Mouse (Mus musculus) common myeloid progenitor, adult 5-6 weeks (primary cell): ENCODE data around the gene Wdr48. TPM values are rescaled to one million over a fixed set of nuclear protein-coding genes. Genes with fewer than 3 reads are reported as not detected.

Experiments
- ATAC-seq: replicated peaks from 2 replicates; pipeline ENCODE4 v1.8.0; 2016; ENCODE audit warnings: low read depth, mild to moderate bottlenecking, moderate TSS enrichment, inconsistent platforms; ENCODE audit not compliant: poor library complexity, severe bottlenecking
- total RNA-seq: library from RNA; stranded (forward); fragments of 200-1000, 187-1606 nt; gene quantifications from 2 replicates; pipeline ENCODE4 v1.2.3, GENCODE M21; 2017

Wdr48 gene
- total RNA-seq, 1 experiment from 2014 or later, result 44.2 TPM

DNA sequence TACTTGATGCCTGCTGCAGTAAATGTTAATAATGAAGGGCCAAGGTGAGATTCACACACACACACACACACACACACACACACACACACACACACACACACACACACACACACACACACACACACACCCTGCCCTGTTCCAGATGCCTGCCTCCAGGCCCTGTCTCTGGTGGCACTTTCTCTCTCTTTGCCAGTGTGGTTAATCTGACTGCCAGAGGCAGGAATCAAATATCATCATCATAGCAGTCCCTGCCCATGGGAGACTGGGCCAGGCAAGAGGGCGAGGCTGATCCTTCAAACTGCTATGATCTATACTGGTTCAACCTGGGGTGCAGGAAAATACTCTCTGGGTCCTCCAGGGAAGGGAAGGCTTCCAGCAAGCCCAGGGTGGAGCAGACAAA lies 25.2 kb downstream of the Wdr48 start:
- no peak for ATAC-seq

DNA sequence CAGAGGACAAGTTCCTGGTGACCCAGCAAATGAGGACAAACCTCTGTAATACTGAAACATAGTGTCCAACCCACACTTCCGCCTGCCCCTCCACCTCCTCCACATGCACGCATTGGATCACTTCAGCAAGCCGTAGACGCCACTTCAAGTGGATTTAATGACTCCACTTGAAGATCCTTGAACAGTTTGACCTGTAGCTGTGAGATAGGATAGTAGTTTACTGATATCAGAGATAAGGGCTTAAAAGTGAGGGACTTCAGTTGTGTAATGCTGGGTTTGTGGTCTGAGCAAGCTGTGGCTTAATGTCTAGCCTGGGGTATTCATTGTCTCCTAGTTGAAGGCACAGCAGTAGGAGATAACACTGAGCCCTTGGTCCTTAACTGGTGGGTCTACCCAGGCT lies 28.8 kb downstream of the Wdr48 start:
- no peak for ATAC-seq

DNA sequence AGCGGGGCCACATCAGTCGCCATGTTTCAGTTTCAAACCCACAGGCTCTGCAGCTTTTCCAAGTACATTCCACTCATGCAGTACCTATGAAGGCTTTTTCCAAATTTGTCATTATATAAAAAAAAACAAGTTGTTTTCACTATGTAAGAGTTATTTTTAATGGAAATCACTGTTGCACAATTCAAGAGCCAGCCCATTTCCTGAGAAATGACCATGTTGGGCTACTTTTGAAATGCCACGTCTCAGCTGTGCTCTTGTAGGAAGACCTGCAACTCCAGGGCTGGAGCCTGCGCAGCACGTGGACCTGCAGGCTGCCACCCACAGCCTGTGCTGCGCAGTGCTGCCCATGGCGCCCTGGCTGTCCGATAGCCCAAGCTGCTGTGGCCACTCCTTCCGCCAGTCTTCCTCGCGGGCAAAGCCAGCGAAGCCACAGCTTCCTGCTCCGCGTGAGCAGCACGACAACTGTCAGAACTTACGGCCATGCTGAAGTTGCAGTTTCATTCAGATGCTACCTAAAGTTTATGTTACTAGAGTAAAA lies 30.5 kb downstream of the Wdr48 start:
- ATAC-seq, result peak; percentile 87

DNA sequence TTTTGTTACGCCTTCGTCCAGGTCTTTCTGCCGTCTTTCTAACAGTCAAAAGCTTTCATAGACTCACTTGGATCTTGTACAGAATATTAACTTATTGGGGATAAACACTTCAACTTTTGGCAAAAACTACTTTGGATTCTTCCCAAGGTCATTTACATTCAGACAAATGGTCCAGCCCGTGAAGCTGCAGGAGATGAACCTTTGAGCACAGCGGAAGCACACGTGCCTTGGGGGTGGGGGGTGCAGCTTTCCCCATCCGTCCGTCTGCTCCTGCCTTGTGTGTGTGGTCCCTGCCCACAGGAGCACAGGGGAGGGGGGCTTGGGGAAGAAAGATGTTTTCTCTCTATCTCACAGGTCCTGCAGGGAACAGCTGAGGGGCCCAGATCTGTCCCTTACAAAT lies 31.1 kb downstream of the Wdr48 start:
- no peak for ATAC-seq

DNA sequence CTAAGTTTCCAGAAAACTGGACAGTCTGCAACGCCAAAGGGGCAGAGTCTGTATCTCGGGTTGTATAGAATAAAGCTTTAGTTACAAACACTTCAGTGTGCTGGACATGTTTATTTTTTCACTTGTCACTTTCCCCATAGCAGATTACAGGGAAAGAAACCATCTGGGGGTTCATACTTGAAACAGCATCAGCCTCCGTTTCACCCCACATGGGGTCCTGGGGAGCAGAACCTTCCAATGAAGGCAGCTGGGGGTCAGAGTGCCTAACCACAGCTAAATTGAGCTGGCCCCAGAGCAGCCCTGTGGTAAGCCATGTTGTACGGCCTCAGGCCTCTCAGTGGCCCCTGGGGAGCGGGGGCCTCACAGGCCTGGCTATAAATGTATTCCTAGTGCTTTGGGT lies 31.8 kb downstream of the Wdr48 start:
- no peak for ATAC-seq

DNA sequence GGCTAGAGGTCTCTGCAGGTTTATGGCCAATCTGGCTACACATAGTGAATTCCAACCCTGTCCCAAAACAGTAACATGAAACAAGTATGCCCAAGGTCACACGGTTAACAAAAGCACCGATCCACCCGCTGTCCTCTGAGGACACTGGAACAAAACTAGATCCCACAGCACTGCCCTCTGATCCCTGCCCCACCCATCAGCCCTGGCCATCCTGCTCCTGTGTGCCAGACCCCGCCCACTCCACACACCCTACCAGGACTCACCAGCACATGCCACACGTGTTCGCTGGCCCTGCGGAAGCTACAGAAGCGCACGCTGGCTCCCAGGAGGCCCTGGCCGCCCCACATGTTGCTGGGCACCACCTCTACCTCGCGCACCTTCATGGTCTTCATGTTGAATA lies 37.7 kb downstream of the Wdr48 start:
- no peak for ATAC-seq

DNA sequence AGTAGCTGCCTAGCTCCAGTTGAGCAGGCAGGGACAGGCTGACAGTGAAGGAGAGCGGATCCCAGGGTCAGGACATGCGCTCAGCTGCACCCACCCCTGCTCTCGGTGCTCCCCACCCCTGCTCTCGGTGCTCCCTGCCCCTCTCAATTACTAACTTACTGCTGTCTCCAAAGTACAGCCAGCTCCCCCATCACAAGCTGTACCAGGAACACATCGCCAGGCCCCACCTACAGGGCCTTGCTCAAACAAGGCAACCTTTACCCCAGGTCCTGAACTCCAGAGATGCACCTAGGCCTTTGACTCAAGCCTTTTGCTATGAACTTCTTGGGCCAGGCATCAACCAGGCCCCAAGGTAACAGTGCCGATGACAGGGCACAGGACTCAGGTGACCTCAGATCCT lies 39.0 kb downstream of the Wdr48 start:
- no peak for ATAC-seq

DNA sequence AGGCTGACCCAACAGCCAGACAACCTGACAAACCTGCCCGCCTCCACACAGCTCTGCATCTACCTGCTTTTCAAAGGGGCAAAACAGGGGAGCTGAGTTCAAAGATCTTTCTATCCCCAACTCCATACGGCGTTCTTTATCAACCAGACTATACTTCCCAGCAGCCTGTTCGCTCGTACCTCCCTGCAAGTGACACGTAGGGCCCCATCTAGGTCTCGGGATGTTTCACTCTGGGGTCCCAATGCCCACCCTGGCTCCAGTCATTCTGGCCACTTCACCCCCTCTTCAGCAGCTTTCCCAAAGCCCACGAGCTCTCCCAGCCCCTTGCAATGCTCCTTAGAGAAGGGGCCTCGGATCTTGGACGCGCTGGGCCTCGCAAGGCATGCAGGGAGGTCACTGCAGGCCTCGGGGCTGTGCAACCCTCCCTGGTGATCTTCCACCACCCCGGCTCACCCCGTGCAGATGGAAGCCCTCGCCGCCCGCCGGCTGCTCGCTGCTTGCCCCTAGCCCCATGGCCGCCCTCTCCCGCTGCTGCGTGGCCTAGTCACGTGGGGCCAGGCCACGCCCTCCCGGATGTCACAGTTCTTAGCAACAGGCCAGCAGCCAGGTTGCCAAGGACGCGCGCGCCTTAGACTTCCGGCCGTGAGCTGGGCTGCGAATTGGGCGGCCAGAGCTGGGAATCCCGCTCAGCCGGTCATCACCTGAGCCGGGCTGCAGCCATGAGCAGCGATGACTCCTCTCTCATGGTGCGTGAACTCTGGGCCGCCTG lies 42.5 kb downstream of the Wdr48 start, which contains the start of the genes Gorasp1 and Ttc21a:
Gene Gorasp1, minus strand, starts transcription at position 561 of the 769 bp plus-strand sequence.
Gene Ttc21a, plus strand, starts transcription at position 602 of the 769 bp plus-strand sequence.
- ATAC-seq, result peak; percentile 87

DNA sequence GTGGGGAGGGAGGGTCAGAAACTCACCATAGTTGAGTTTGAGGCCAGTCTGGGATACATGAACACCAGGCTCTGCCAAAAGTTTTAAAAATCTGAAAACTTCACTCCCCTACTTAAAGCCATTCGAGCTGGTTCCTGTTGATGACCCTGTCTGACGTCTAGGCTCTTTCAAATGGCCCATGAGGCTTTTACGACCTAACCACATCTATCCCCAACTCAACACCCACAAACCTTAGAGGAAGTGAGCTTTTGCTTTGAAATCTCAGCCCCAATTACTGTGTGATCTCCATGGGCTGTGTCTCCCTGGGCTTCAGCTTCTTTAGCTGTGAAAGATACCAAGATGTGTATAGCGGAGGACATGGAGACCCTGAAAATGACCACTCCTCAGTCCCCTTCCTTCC lies 43.8 kb downstream of the Wdr48 start:
- peak; percentile 50 for ATAC-seq

DNA sequence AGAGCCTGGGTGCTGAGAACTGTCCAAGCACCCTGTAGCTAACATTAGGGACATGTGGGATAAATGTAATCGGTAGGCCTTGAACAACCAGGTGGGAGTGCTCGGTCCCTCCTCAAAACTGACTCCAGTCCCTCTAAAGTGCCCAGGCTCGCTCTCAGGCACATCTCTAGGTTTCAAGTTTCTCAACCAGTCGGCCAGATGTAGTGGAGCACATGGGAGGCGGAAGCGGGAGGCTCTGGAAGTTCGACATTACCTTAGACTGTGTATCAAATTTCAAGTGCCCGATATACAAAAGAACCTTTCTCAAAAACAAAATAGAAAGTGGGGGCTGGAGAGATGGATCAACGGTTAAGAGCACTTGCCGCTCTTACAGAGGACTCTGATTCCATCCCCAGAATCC lies 45.0 kb downstream of the Wdr48 start:
- ATAC-seq, result no peak

DNA sequence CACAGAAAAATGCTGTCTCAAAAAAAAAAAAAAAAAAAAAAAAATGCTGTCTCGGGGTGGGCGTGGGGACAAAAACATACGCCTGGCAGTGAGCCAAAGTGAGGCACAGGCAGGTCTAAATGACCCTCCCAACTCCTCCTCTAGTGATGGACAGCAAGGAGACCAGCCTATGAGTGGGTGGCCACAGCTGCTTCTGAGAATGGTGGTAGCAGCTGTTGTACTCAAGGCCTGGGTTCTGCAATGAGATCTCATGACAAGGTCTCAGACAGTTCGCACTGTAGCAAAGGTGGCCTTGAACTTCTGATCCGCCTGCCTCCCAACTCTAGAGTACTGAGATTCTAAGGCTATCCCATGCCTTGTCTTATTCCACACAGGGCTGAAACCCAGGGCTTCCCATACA lies 46.7 kb downstream of the Wdr48 start:
- no peak for ATAC-seq

DNA sequence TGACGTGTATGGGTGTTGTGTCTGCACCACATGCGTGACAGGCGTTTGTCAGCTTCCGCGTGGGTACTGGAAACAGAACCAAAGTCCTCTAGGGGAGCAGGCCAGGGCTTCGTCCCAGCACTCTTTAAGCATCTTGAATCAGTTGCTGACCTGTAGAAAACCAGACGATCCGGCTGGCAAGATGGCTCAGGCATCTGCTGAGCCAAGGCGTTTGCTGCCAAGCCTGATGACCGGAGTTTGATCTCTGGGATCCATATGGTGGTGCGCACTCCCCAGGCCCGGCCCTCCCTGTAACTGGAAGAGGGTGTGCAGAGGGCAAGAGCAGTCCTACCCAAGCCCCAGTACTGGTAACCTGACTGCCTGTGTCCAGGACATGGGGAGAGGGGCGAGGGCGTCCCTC lies 47.2 kb downstream of the Wdr48 start:
- no peak for ATAC-seq

DNA sequence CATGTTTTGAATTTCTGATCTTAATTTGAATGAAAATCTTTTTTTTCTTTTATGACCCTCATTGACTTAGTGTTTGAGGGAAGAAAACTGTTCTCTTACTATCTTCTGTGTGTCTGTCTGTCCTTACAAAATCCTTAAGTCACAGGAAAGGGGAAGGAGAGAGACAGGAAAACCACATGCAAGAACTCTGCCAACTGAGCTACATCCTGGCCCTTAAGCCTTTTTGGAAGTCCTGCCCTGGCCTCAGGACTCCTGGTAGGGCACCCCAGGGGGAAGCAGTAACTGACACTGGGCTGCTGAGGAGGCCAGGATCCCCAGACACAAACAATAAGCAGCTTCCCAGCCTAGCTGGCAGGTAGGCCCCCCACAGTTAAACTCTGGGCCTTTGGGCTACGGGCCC lies 48.6 kb downstream of the Wdr48 start:
- ATAC-seq, result peak; percentile 57

DNA sequence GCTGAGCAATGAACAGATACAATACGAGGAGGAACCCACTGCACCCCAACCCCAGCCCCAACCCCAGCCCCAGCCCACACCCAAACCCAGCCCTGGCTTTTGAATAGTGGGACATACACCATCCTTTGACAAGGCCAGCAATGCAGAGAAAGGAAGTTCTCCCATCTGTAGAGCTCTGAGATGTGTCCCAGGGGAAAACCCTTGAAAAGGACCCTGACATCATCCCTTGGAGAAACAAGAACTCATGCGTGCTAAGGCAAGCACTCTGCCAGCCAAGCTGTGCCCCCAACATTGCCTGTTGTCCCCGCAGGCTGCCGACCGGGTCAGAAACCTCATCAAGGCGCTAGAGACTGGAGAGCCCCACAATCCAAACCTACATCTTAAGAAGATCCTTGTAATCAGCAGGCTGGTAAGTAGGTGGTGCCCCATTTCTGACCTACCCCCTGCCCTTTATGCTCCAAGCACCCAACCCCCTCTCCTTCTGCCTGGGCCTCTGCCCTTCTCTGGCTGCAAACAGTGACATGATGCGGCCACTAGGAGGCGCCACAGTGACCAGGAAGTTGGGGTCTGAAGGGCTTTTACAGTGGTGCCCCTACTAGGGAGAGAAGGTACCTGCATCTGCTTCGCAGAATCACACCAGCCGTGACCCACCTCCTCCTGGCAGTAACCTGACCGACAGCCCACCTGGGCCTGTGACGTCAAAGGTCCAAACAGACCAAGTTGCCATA lies 50.7 kb downstream of the Wdr48 start:
- no peak; the same call in 1 of the 2 replicates for ATAC-seq

DNA sequence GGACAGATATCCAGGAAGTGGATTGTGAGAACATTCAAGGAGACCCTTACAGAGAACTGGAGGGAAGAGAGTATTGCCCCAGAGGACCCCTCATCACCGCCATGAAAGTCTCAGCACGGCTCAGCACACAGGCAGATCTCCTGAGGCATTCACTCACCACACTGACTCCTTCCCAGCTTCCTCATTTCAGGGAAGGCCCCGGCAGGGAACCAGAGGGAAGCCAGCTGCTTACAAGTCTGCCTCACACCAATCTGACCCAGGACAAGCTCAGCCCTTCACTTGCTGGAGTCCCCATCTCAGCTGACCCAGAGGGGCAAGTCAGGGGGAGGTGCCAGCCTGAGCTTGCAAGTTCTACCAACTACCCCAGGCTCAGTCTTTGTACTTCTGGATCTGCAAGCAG lies 54.1 kb downstream of the Wdr48 start:
- ATAC-seq, result peak; percentile 84

DNA sequence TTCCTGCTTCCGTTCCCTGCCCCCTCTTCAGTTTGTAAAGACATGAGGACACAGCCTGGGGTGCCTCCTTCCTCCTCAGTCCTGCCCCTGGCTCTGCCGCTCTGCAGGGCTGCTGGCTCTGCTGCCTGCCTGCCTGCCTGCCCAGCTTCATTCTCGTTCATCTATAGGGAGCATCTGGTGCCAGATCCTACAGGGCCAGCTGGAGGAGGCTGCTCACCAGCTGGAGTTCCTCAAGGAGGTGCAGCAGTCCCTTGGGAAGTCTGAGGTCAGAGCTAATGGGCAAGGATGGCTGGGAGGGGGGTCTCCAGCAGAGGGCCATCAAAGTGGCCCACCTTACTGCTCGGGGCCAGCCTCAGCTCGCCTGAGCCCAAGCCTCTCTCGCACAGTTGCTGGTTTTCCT lies 55.8 kb downstream of the Wdr48 start:
- no peak for ATAC-seq

DNA sequence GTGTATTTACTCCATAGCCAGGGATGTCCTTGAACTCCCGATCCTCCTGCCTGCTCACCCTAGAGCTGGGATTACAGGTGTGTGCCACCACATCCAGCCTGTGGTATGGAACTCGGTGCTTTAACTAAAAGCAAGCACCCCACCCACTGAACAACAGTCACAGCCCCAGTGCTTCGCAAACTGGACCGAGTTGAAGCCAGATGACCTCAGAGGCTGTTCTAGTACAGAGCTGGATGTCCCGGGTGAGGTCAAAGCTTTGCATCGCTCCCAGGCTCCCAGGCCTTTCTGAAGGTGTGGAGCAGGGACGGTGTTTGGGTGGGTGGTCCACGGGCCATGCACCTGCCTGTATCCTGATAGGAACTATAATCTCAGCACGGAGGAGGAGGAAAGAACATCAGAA lies 56.7 kb downstream of the Wdr48 start:
- no peak for ATAC-seq

DNA sequence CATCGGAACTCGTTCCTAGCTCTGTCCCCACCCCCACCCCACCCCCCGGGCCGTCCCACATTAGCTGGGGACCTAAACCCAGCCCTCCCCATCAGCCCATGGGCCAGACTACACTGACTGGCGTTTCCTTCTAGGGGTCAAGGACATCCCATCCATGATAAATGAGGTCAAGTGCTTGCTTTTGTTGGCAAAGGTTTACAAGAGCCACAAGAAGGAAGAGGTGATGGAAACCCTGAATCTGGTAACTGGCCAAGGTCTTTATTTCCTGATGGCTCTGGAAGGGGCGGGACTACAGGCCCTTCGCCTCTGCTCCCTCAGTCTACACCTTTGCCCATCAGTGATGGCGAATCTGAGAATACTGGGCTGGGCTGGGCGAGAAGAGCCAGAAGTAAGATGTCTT lies 64.2 kb downstream of the Wdr48 start:
- ATAC-seq, result no peak

DNA sequence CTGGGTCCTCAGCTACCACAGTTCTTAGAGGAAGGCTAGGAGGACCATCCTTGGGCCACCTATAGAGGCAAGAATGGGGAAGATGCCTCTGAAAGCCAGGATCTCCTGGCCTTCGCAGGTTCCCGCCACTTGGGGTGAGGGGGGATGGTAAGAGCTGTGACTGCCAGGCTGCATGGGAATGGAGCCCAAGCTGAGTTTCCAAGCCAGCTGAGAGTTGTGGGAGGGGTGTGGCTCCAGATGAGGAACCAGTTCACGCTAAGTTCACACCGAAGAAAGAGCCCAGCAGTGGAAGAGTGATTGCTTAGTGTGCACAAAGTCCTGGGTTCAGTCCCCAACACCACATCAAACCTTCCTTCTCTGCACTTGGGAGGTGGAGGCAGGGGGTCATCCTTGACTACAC lies 67.5 kb downstream of the Wdr48 start:
- peak; percentile 20; the same call in 1 of the 2 replicates for ATAC-seq

DNA sequence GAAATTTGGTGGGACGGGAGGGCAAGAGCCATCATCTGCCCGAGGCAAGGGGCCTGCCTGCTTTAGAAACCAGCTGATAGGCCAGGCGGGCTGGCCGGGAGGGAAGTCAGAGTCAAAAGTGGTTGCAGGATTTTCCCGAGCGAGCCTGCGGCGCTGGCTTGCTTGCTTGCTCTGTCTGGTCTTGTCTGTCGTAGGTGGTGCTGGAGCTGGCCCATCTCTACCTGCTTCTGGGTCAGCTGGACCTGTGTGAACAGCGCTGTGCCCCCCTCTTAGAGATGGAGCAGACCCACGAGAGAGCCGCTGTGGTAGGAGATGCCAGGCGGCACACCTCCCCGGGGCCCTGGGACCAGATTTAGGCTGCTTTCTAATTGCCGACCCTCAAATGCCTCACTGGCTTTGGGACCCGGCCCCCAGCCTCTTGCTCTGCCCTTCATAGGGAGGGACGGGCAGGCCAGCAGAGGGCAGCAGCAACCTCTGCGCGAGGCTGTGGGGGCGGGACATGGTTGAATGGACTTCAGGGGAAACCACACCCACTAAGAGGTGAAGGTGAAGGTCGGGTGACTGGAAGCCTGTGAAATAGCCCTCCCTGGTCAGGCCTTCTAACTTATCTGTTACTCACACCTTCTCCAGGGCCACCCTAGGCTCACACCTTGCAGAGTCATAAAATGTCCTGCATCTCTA lies 68.4 kb downstream of the Wdr48 start:
- ATAC-seq, result peak; percentile 96

DNA sequence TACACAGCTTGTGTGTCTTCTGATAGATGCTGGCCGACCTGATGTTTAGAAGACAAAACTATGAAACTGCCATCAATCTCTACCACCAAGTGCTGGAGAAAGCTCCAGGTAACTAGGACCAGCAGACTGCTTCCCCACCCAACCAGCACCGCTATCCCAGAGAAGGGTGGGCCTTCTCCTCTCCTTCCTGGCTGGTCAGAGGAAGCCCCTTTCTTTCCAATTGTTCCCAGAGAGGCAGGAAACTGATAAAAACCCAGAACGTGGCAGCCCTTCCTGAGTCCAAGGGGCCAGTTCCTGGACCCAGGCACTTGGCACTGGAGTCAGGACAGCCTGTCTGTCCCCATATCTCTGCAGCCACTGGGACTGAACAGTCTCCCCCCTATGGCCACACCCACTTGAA lies 69.5 kb downstream of the Wdr48 start:
- no peak for ATAC-seq
